Mouse (Mus musculus) adrenal gland, postnatal 36 days (tissue): Measurements from ENCODE around the gene Dpy19l1. TPM values are rescaled to one million over a fixed set of nuclear protein-coding genes. Genes with fewer than 3 reads are reported as not detected.

Experiments
- DNase-seq, 2 experiments: peaks; one replicate each; pipeline ENCODE4 v3.0.0; 2021; ENCODE audit warnings: mixed read lengths in 1 of 2
- long read RNA-seq, 2 experiments: library from polyadenylated mRNA; stranded (forward); transcript quantifications; one replicate each; pipeline ENCODE4 v2.0.0; 2021; ENCODE audit warnings: borderline sequencing depth in 2 of 2
- total RNA-seq, 2 experiments: library from RNA; stranded (reverse); gene quantifications; 2 replicates each; pipeline ENCODE4 v1.2.3; 2021

Dpy19l1 gene
- total RNA-seq, result 10 to 100 TPM; 28.7 to 66.5 TPM
- long read RNA-seq, experiment 1, full-length matches to known transcripts, result 40 of 61 reads
- long read RNA-seq, experiment 1, partial matches to known transcripts, result 9 of 61 reads
- long read RNA-seq, experiment 1, other reads (novel, unspliced or antisense), result 12 of 61 reads
- long read RNA-seq, experiment 2, full-length matches to known transcripts, result 4 of 6 reads
- long read RNA-seq, experiment 2, partial matches to known transcripts, result 0 of 6 reads
- long read RNA-seq, experiment 2, other reads (novel, unspliced or antisense), result 2 of 6 reads

GRCm38 (mm10) chr9:24503067-24503857 lies at the start of gene Dpy19l1:
TSS of gene Dpy19l1 (minus strand) at chr9:24503140.
- DNase-seq, result peak; percentile 97 to 98

GRCm38 (mm10) chr9:24538159-24538558 lies 35.2 kb upstream of the Dpy19l1 start:
- DNase-seq, result no peak

DNA sequence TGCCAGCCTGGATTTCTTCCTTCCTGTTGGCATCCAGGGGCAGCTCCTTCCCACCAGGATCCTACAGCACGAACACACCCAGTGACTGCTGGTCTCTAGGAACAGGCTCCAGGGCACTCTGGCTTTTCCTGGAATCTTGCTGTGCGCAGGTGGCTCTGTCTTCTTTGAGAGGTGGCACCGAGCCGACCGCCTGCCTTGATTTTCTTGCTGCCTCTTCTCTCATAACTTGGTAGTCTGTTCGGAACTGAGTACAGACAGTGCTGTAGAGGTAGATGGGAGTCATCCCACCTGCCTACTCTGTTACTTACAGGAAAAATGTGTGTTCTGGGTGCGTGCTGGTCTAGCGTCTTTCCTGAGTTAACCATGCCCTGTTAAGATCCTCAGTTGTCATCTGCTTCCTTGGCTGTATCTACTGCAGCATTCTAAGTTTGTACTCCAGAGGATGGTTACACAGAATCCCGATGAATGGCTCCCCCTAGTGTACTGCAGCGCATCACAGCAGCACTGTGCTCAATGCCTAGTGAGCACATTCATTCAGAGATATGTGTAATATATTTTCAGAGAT lies 13.7 kb upstream of the Dpy19l1 start:
- peak; percentile 74 to 80 for DNase-seq

GRCm38 (mm10) chr9:24514078-24514469 lies 11.1 kb upstream of the Dpy19l1 start:
- DNase-seq, result no peak

- peak; percentile 36 to 71 for DNase-seq
These were observed 10.5 kb upstream of the Dpy19l1 start for GRCm38 (mm10) chr9:24513290-24514077.

DNA sequence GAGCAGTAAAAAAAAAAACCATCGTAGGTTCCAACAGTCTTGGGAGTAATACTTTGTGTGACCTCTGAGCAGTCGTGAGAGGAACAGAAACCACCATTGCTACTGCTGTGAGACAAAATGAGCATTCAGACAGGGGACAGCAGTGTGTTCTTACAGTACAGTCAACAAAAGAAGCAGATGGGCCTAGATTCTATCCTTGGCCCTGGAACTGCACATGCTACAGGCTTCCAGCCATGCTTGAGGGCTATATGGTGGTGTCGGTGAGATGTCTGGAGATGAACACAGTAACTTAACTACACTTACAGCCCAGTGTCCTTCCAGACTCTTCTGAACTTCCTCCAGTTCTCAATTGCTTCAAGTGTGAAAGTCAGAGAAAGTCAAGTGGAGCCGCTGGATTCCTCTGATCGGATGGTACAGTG lies 9.2 kb upstream of the Dpy19l1 start:
- no peak for DNase-seq

DNA sequence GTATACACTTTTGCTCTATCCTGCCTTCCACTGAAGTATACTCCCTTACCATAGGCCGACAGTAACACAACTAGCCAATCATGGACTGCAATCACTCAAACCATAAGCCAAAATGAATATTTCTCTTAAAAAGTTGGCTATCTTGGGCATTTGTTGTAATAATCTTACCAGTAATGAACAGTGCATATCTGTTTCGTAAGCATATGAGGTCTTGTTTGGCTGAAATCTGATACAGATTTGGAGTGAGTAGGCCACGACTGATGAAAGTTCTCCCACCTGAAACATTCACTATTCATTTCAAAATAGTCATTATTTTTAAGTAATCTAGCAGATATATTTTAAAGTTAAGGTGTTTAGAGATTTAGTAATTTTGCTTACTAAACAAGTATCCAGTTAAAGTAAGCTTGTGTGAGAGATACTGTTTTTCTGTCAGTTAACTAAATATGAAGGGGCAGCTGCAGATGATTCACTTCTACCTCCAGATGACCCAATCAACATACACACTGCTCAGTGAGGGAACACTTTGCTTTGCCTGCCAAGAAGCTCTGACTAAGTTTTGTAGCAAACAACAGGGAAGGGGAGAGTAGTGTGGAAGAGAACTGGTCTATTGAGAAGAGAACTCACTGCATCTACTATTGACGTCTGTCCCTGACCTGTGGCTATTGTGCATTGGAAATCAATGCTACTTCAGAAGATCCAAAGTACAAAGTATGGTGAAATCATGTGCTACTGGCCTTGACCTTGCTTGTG lies 8.6 kb upstream of the Dpy19l1 start:
- peak; percentile 12 to 25 for DNase-seq

- DNase-seq, result no peak
These were observed 5.9 kb upstream of the Dpy19l1 start for GRCm38 (mm10) chr9:24508880-24509279.

- no peak for DNase-seq
These were observed 3.6 kb upstream of the Dpy19l1 start for GRCm38 (mm10) chr9:24506510-24506909.

GRCm38 (mm10) chr9:24505017-24505763 lies 2.2 kb upstream of the Dpy19l1 start:
- DNase-seq, result no peak

- DNase-seq, result no peak
These were observed 1.4 kb upstream of the Dpy19l1 start for GRCm38 (mm10) chr9:24504381-24504780.

DNA sequence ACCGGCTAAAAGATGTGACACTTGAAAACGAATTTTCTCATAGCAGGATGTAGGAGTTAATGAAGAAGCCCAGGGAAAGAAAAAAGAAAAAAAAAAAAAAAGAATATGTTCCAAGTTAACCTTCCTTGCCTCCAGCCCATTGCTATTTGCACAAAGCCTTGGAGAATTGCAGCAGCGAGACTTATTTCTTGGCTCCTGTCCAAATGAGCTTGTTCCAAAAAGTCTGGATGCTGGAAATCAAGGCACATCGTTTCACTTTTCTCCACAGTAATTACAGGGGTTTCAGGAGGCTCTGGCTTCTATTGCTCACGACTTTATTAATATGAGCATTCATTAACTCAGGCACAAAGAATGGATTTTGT lies 899 bp upstream of the Dpy19l1 start:
- DNase-seq, result peak; percentile 20 to 33

GRCm38 (mm10) chr9:24502571-24503004 lies 352 bp downstream of the Dpy19l1 start:
- DNase-seq, result peak; percentile 64 to 73

DNA sequence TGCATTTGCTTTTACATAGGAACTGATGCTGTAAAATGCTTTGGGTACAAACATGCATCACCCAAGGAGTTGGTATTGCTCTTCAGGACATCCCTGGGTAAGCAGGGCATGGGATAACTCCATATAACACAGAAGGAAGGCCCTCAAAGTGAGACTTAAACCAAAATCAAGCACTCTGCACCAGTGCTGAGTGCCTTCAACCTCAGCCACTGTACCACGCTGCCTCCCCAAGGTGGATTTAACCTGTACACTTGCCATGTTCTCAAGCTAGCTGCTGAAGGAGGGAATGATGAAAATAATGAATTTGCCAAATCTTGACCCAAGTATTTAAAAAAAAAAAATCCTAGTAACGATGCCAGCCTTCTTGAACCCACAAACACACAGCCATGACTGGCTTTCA lies 1.3 kb downstream of the Dpy19l1 start:
- peak in 1 of 2 experiments; percentile 10 for DNase-seq

GRCm38 (mm10) chr9:24496226-24496625 lies 6.7 kb downstream of the Dpy19l1 start:
- no peak for DNase-seq

- DNase-seq, result no peak
These were observed 12.4 kb downstream of the Dpy19l1 start for GRCm38 (mm10) chr9:24490516-24490915.

DNA sequence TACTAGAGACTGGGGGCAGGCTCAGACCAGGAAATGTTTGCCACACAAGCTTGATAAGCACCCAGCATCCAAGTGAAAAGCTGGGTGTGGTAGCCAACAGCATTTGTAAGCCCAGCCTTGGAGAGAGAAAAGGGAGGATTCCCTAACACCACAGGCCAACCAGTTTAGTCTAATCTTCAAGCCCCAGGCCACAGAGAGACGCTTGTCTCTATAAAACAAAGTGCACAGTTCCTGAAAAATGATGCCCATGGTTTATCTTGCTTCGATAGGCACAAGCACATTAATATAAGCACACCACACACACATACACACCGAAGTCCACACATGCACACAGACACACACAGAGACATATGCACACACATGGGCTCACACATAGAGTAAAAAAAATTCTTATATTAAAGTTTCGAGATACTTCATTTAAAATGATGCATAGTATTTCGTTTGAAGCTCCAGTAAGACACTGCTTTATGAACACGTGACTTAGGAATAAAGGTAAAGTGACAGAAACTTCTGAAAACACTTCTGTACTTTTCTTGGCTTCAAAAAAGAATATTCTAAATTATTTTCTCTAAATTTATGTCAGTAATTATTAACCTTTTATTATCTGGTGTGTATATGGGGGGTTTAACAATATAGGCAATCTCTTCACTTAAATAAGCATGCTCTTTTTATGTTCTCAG lies 14.4 kb downstream of the Dpy19l1 start:
- DNase-seq, result no peak

DNA sequence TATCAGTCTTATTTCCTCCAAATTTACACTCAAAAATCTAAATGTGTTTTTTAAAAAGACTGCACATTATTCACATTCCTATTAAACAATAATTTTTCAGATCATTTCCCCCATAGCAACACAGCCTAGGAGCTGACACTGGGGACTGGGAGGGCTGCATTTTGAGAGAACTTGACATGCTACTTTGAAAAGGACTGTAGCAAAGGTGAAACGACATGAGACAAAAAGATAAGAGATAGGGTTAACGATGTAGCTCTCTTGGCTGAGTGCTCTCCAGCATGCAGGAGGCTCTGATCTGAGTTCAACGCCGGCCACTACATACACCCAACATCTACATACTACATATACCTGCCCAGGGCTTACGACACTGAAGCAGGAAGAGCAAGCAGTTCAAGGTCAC lies 20.6 kb downstream of the Dpy19l1 start:
- no peak for DNase-seq

- no peak for DNase-seq
These were observed 25.7 kb downstream of the Dpy19l1 start for GRCm38 (mm10) chr9:24477251-24477650.

- DNase-seq, result no peak
These were observed 29.1 kb downstream of the Dpy19l1 start for GRCm38 (mm10) chr9:24473824-24474223.
